Mouse (Mus musculus): ENCODE measurements at regions not wholly inside any gene's neighbourhood (a gene's known extent, or its start where the extent isn't known, plus 50 kb on each side); places are given as distances from the start of the nearest gene placed in this dataset.
A peak's percentile ranks its signal among the peaks of the same experiment; 100 is the strongest.

- no peaks in the 10 kb centered on the region for H3K9me3 ChIP-seq (replicated peaks)
- H3K4me2 ChIP-seq = no peak overlapping the region
- ATAC-seq (replicated peaks; ENCODE audit: low FRiP score) = no peak
- H3K36me3 ChIP-seq = no peaks in the 10 kb centered on the region
- H3K4me3 ChIP-seq (replicated peaks) = no peak overlapping the region
- H3K4me1 ChIP-seq = no peaks in the 10 kb centered on the region
- H3K9ac ChIP-seq = no peak overlapping the region
- H3K27ac ChIP-seq = no peak overlapping the region
- H3K27me3 ChIP-seq = no peaks in the 10 kb centered on the region; the same call in 1 of the 2 replicates
- 77% methylated on average over 5 of the region's 5 CpGs for WGBS
Measured at GRCm38 (mm10) chr4:124542696-124543095, 67.9 kb downstream of the 3100002H09Rik start.

GRCm38 (mm10) chr4:124538471-124538870 lies 72.1 kb downstream of the 3100002H09Rik start:
- H3K27ac ChIP-seq = no peak overlapping the region
- 0 out of 2 replicates have a peak, but pooled peaks cover 2% of the 10 kb centered on the region for H3K4me1 ChIP-seq
- no peak for ATAC-seq (replicated peaks; ENCODE audit: low FRiP score)
- WGBS = 89% methylated on average over 5 of the region's 5 CpGs
- no peaks in the 10 kb centered on the region for H3K36me3 ChIP-seq
- H3K27me3 ChIP-seq = no peaks in the 10 kb centered on the region
- H3K4me2 ChIP-seq = no peak overlapping the region
- H3K4me3 ChIP-seq (replicated peaks) = no peak overlapping the region
- no peaks in the 10 kb centered on the region for H3K9me3 ChIP-seq (replicated peaks)
- H3K9ac ChIP-seq = no peak overlapping the region

GRCm38 (mm10) chr4:124537681-124538080 lies 72.9 kb downstream of the 3100002H09Rik start:
- ATAC-seq (replicated peaks; ENCODE audit: low FRiP score) = no peak
- H3K4me3 ChIP-seq (replicated peaks) = no peak overlapping the region
- 83% methylated on average over 5 of the region's 5 CpGs for WGBS

GRCm38 (mm10) chr4:124533614-124534013 lies 77.0 kb downstream of the 3100002H09Rik start:
- Histone ChIP-seq H3K4me3 (replicated peaks) (no peak overlapping the region), H3K36me3 (no peaks in the 10 kb centered on the region), H3K4me2 (no peak overlapping the region), H3K27me3 (0 out of 2 replicates have a peak, but pooled peaks cover 5% of the 10 kb centered on the region), H3K4me1 (0 out of 2 replicates have a peak, but pooled peaks cover 2% of the 10 kb centered on the region), H3K27ac (no peak overlapping the region), H3K9me3 (replicated peaks) (no peaks in the 10 kb centered on the region), H3K9ac (no peak overlapping the region)
- no peak for ATAC-seq (replicated peaks; ENCODE audit: low FRiP score)
- WGBS = 45% methylated on average over 6 of the region's 6 CpGs

More at GRCm38 (mm10) chr4:124537681-124538080, 72.9 kb downstream of the 3100002H09Rik start:
- Histone ChIP-seq H3K36me3 (no peaks in the 10 kb centered on the region), H3K27ac (no peak overlapping the region), H3K9ac (no peak overlapping the region), H3K27me3 (no peaks in the 10 kb centered on the region), H3K4me2 (no peak overlapping the region), H3K9me3 (replicated peaks) (no peaks in the 10 kb centered on the region), H3K4me1 (0 out of 2 replicates have a peak, but pooled peaks cover 2% of the 10 kb centered on the region)

- Histone ChIP-seq H3K36me3 (no peaks in the 10 kb centered on the region), H3K27me3 (peaks cover 25% of the 10 kb centered on the region; the same call in 1 of the 2 replicates), H3K4me1 (peaks cover 24% of the 10 kb centered on the region), H3K9ac (no peak overlapping the region), H3K4me3 (replicated peaks) (no peak overlapping the region), H3K27ac (no peak overlapping the region), H3K9me3 (replicated peaks) (no peaks in the 10 kb centered on the region), H3K4me2 (no peak overlapping the region)
- no peak for ATAC-seq (replicated peaks; ENCODE audit: low FRiP score)
- WGBS = 66% methylated on average over 9 of the region's 9 CpGs
Measured at GRCm38 (mm10) chr4:124530596-124530995, 80.0 kb downstream of the 3100002H09Rik start.

- peak; percentile 78 for ATAC-seq (replicated peaks; ENCODE audit: low FRiP score)
- Histone ChIP-seq H3K4me2 (0 out of 2 replicates have a peak overlapping the region, but pooled peaks have one; percentile 29), H3K27me3 (peaks cover 62% of the 10 kb centered on the region), H3K4me3 (replicated peaks) (no peak overlapping the region), H3K4me1 (peaks cover 27% of the 10 kb centered on the region), H3K9ac (no peak overlapping the region), H3K9me3 (replicated peaks) (no peaks in the 10 kb centered on the region), H3K36me3 (no peaks in the 10 kb centered on the region), H3K27ac (peak overlapping the region; percentile 11; the same call in 1 of the 2 replicates)
- WGBS = 9% methylated on average over 10 of the region's 10 CpGs
Measured at GRCm38 (mm10) chr4:124526822-124527221, 83.8 kb downstream of the 3100002H09Rik start.

- no peak overlapping the region for H3K9ac ChIP-seq
- WGBS = 8% methylated on average over 9 of the region's 9 CpGs
Measured at GRCm38 (mm10) chr4:124526362-124526761, 84.2 kb downstream of the 3100002H09Rik start.

GRCm38 (mm10) chr4:124520309-124520708 lies 90.3 kb downstream of the 3100002H09Rik start:
- peak overlapping the region; percentile 8; the same call in 1 of the 2 replicates for H3K4me2 ChIP-seq
- H3K9me3 ChIP-seq (replicated peaks) = no peaks in the 10 kb centered on the region
- 27% methylated on average over 9 of the region's 9 CpGs for WGBS
- H3K27me3 ChIP-seq = peaks cover 75% of the 10 kb centered on the region
- H3K9ac ChIP-seq = no peak overlapping the region
- H3K4me3 ChIP-seq (replicated peaks) = no peak overlapping the region
- H3K27ac ChIP-seq = no peak overlapping the region
- no peaks in the 10 kb centered on the region for H3K36me3 ChIP-seq
- H3K4me1 ChIP-seq = peaks cover 12% of the 10 kb centered on the region; the same call in 1 of the 2 replicates
- ATAC-seq (replicated peaks; ENCODE audit: low FRiP score) = no peak

More at GRCm38 (mm10) chr4:124526362-124526761, 84.2 kb downstream of the 3100002H09Rik start:
- H3K4me2 ChIP-seq = peak overlapping the region; percentile 29
- H3K9me3 ChIP-seq (replicated peaks) = no peaks in the 10 kb centered on the region
- peak; percentile 17; the same call in 1 of the 2 replicates for ATAC-seq (replicated peaks; ENCODE audit: low FRiP score)
- H3K27me3 ChIP-seq = peaks cover 66% of the 10 kb centered on the region
- H3K4me3 ChIP-seq (replicated peaks) = no peak overlapping the region
- no peaks in the 10 kb centered on the region for H3K36me3 ChIP-seq
- peaks cover 27% of the 10 kb centered on the region for H3K4me1 ChIP-seq
- H3K27ac ChIP-seq = no peak overlapping the region

GRCm38 (mm10) chr4:124511761-124512160 lies 98.8 kb downstream of the 3100002H09Rik start:
- no peak overlapping the region for H3K9ac ChIP-seq
- peaks cover 51% of the 10 kb centered on the region for H3K27me3 ChIP-seq
- H3K9me3 ChIP-seq (replicated peaks) = no peaks in the 10 kb centered on the region
- 0 out of 2 replicates have a peak, but pooled peaks cover 3% of the 10 kb centered on the region for H3K4me1 ChIP-seq
- no peaks in the 10 kb centered on the region for H3K36me3 ChIP-seq
- H3K4me3 ChIP-seq (replicated peaks) = no peak overlapping the region
- no peak for ATAC-seq (replicated peaks; ENCODE audit: low FRiP score)
- 73% methylated on average over 16 of the region's 16 CpGs for WGBS
- H3K4me2 ChIP-seq = no peak overlapping the region
- no peak overlapping the region for H3K27ac ChIP-seq

GRCm38 (mm10) chr4:124510816-124511215 lies 99.8 kb downstream of the 3100002H09Rik start:
- no peaks in the 10 kb centered on the region for H3K36me3 ChIP-seq
- no peak overlapping the region for H3K4me3 ChIP-seq (replicated peaks)
- H3K4me2 ChIP-seq = no peak overlapping the region
- ATAC-seq (replicated peaks; ENCODE audit: low FRiP score) = no peak
- H3K9ac ChIP-seq = no peak overlapping the region
- H3K4me1 ChIP-seq = peaks cover 7% of the 10 kb centered on the region; the same call in 1 of the 2 replicates
- WGBS = 84% methylated on average over 3 of the region's 3 CpGs
- H3K9me3 ChIP-seq (replicated peaks) = no peaks in the 10 kb centered on the region
- H3K27ac ChIP-seq = no peak overlapping the region
- peaks cover 50% of the 10 kb centered on the region for H3K27me3 ChIP-seq

- H3K27ac ChIP-seq = no peak overlapping the region
- no peak overlapping the region for H3K4me3 ChIP-seq (replicated peaks)
- no peak overlapping the region for H3K9ac ChIP-seq
- no peaks in the 10 kb centered on the region for H3K36me3 ChIP-seq
- no peak overlapping the region for H3K4me2 ChIP-seq
- WGBS = 65% methylated on average over 5 of the region's 5 CpGs
- H3K9me3 ChIP-seq (replicated peaks) = no peaks in the 10 kb centered on the region
- H3K27me3 ChIP-seq = peaks cover 46% of the 10 kb centered on the region
- H3K4me1 ChIP-seq = peaks cover 7% of the 10 kb centered on the region; the same call in 1 of the 2 replicates
- no peak for ATAC-seq (replicated peaks; ENCODE audit: low FRiP score)
Measured at GRCm38 (mm10) chr4:124509695-124510094, 100.9 kb downstream of the 3100002H09Rik start.

GRCm38 (mm10) chr4:124506083-124506647 lies 104.4 kb downstream of the 3100002H09Rik start:
- Histone ChIP-seq H3K9me3 (replicated peaks) (no peaks in the 10 kb centered on the region), H3K27ac (no peak overlapping the region), H3K4me1 (peaks cover 7% of the 10 kb centered on the region; the same call in 1 of the 2 replicates), H3K36me3 (no peaks in the 10 kb centered on the region), H3K4me3 (replicated peaks) (no peak overlapping the region), H3K4me2 (no peak overlapping the region), H3K27me3 (peaks cover 46% of the 10 kb centered on the region), H3K9ac (no peak overlapping the region)
- no peak for ATAC-seq (replicated peaks; ENCODE audit: low FRiP score)
- 30% methylated on average over 10 of the region's 10 CpGs for WGBS
